Mouse (Mus musculus) stomach, postnatal 0 days (tissue): ENCODE data around the gene Htr6. TPM values are rescaled to one million over a fixed set of nuclear protein-coding genes. Genes with fewer than 3 reads are reported as not detected.

Source experiments
- ATAC-seq: fragments of 200-750 bp; cut with Nextera tagmentation; 2 replicates; pipeline ENCODE4 v1.8.0; 2017; ENCODE audit not compliant: low FRiP score, low TSS enrichment
- DNase-seq: peaks from one replicate; pipeline ENCODE4 v3.0.0-alpha.2; 2016; ENCODE audit warnings: low spot score
- H3K27ac ChIP-seq: fragments of 300-500 bp; sonication (generic); replicated peaks from 2 replicates; pipeline ENCODE4 v1.5.1; 2014; ENCODE audit warnings: mild to moderate bottlenecking, control low read depth
- H3K27me3 ChIP-seq: fragments of 300-500 bp; sonication (generic); 2 replicates; pipeline ENCODE4 v1.6.1; 2014; ENCODE audit warnings: low read length; ENCODE audit not compliant: control insufficient read depth, insufficient read depth
- H3K36me3 ChIP-seq: fragments of 300-500 bp; sonication (generic); 2 replicates; pipeline ENCODE4 v1.6.1; 2014; ENCODE audit warnings: low read length, mixed read lengths; ENCODE audit not compliant: control insufficient read depth, insufficient read depth
- H3K4me1 ChIP-seq: fragments of 300-500 bp; sonication (generic); replicated peaks from 2 replicates; pipeline ENCODE4 v1.6.1; 2014; ENCODE audit warnings: antibody characterized with exemption; ENCODE audit not compliant: control insufficient read depth, insufficient read depth
- H3K4me2 ChIP-seq: fragments of 300-500 bp; sonication (generic); replicated peaks from 2 replicates; pipeline ENCODE4 v1.6.1; 2014; ENCODE audit warnings: low read depth, mild to moderate bottlenecking, control low read depth, moderate library complexity
- H3K4me3 ChIP-seq: fragments of 300-500 bp; sonication (generic); 2 replicates; pipeline ENCODE4 v1.5.1; 2014; ENCODE audit warnings: low read depth, low read length, control low read depth
- H3K9ac ChIP-seq: fragments of 300-500 bp; sonication (generic); 2 replicates; pipeline ENCODE4 v1.6.1; 2014; ENCODE audit warnings: mild to moderate bottlenecking, low read length, control low read depth, mixed read lengths
- H3K9me3 ChIP-seq: fragments of 300-500 bp; sonication (generic); 2 replicates; pipeline ENCODE4 v1.6.1; 2016; ENCODE audit warnings: low read length; ENCODE audit not compliant: control insufficient read depth
- CTCF ChIP-seq: IDR thresholded peaks from 2 replicates; pipeline ENCODE4 v1.5.1; 2016; ENCODE audit warnings: antibody characterized with exemption, low read depth, mild to moderate bottlenecking, moderate library complexity
- EP300 ChIP-seq: optimal IDR thresholded peaks from 2 replicates; pipeline ENCODE3; 2016; ENCODE audit warnings: antibody characterized with exemption
- WGBS: fragments of 180-500 bp; shearing (Covaris S2); extraction: QIAGEN DNeasy Blood & Tissue Kit; methylation state at CpG from one replicate; pipeline ENCODE4 v1.1.7; 2014; 5-methylcytosine and 5-hydroxymethylcytosine counted together
- polyA plus RNA-seq: library from polyadenylated mRNA; unstranded; fragments of >200 nt; fragmentation: Nextera tagmentation; extraction: Ambion mirVana; gene quantifications from 2 replicates; pipeline ENCODE4 v1.2.1, GENCODE M21; 2015

Htr6 gene
- polyA plus RNA-seq, 1 experiment from 2014 or later, result not detected

DNA sequence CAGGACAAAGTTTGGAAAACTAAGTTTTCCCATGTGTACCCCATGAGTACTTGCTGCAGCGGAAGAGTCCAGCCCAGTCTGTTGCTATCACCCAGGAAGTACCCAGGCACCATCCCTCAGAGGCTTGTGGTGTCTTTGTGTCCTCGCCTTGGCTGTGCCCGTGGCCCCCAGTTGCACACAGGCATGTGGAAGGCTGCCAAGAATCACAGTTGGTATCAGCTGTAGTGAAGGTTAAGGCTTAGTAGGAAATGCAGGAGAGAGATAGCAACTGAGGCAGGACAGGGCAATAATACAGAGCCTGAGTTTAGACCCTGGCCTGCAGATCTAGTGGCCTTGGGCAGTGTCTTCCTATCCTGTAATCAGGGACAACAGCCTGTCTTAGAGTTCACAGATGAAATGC, 55.0 kb downstream of the Htr6 start:
- 57% methylated on average over 3 of the region's 3 CpGs for WGBS
- ATAC-seq (0 out of 2 replicates have a peak, but pooled peaks have one; percentile 35), DNase-seq (peak; percentile 42)
- Histone ChIP-seq H3K4me1 (no peaks in the 10 kb centered on the region), H3K9ac (no peak overlapping the region), H3K4me3 (no peak overlapping the region), H3K36me3 (no peaks in the 10 kb centered on the region), H3K27me3 (no peaks in the 10 kb centered on the region), H3K4me2 (no peak overlapping the region), H3K9me3 (no peaks in the 10 kb centered on the region), H3K27ac (no peak overlapping the region)
- TF ChIP-seq CTCF, result no peak
- TF ChIP-seq EP300, result no peak

DNA sequence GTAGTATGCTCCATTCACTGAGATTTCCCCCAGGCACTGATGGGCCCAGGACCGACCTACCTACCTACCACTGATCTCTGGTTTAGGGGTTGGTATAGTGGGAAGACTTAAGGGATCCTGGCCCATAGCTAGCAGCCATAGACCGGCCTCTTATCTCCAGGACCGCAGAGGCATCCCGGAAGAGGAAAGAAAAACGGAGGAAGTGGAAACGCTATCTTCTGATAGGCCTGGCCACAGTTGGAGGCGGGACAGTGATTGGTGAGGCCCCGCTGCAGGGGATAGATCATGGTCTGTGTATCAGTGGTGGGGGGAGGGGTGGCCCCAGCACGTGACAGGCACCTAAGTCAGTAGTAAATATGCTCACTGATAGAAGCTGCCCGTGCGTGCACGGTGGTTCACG, 56.0 kb downstream of the Htr6 start:
- no peak for TF ChIP-seq CTCF
- TF ChIP-seq EP300, result no peak
- peak; percentile 61 for ATAC-seq
- H3K4me1 ChIP-seq, result no peaks in the 10 kb centered on the region
- no peaks in the 10 kb centered on the region for H3K9me3 ChIP-seq
- H3K36me3 ChIP-seq, result no peaks in the 10 kb centered on the region
- 47% methylated on average over 13 of the region's 13 CpGs for WGBS
- H3K9ac ChIP-seq, result no peak overlapping the region
- DNase-seq, result peak; percentile 48
- H3K4me2 ChIP-seq, result no peak overlapping the region
- H3K27me3 ChIP-seq, result no peaks in the 10 kb centered on the region
- H3K27ac ChIP-seq, result no peak overlapping the region
- no peak overlapping the region for H3K4me3 ChIP-seq

DNA sequence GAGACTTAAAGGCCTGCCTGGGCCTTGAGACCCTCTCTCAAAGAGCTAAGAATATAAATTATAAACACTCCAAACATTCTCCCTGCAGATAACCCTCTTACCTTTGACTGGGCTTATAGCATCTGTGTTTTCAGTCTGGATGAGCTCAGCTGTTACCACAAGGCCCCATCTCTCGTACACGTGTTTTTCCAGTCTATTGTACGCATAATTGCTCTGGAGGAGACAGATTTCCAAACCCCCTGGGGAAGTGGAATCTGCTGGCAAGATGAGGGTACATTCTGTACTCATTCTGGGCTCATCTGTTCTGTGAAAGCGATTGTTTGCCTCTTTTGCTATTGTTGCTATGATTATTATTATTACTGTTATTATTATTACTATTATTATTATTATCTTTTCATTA, 56.4 kb downstream of the Htr6 start:
- H3K27ac ChIP-seq, result no peak overlapping the region
- H3K4me3 ChIP-seq, result no peak overlapping the region
- H3K9ac ChIP-seq, result no peak overlapping the region
- no peaks in the 10 kb centered on the region for H3K4me1 ChIP-seq
- no peaks in the 10 kb centered on the region for H3K36me3 ChIP-seq
- DNase-seq (no peak), ATAC-seq (no peak)
- H3K9me3 ChIP-seq, result no peaks in the 10 kb centered on the region
- 57% methylated on average over 4 of the region's 4 CpGs for WGBS
- no peaks in the 10 kb centered on the region for H3K27me3 ChIP-seq
- no peak overlapping the region for H3K4me2 ChIP-seq
- no peak for TF ChIP-seq CTCF
- TF ChIP-seq EP300, result no peak

DNA sequence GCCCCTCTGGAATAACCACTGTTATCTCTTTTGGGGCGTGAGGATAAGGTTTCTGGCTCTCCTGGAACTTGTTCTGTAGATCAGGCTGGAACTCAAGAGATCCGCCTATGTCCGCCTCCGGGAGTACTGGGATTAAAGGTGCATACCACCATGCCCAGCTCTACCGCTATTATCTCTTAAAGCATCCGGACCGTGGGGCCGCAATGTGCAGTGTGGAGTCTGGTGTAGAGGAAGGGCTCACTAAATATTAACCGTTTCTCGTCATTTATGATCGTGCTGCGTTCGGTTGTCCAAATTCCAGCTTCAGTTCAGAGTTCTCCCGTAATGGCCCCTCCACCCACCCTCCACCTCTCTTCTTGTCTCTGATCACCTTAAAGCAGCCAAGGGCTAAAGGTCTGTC, 57.0 kb downstream of the Htr6 start:
- H3K4me3 ChIP-seq, result no peak overlapping the region
- no peaks in the 10 kb centered on the region for H3K27me3 ChIP-seq
- 75% methylated on average over 14 of the region's 14 CpGs for WGBS
- H3K9me3 ChIP-seq, result no peaks in the 10 kb centered on the region
- H3K4me1 ChIP-seq, result no peaks in the 10 kb centered on the region
- H3K9ac ChIP-seq, result no peak overlapping the region
- H3K27ac ChIP-seq, result no peak overlapping the region
- ATAC-seq (no peak), DNase-seq (no peak)
- no peaks in the 10 kb centered on the region for H3K36me3 ChIP-seq
- H3K4me2 ChIP-seq, result no peak overlapping the region
- no peak for TF ChIP-seq EP300
- no peak for TF ChIP-seq CTCF

DNA sequence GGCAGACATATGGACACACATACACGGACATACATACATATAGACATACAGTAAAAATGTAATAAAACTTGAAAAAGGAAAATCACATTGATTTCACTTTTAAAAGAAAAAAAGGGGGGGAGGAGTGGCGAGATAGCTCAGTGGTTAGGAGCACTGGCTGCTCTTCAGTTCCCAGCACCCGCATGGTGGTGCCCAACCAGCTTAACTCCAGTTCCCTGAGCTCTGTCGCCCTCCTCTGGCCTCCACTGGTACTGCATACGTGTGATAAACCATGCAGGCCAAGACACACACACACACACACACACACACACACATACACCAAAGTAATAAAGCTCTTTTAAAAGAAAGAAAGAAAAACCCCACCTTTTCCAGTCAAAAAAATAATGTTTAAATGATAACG, 60.6 kb downstream of the Htr6 start:
- 82% methylated on average over 6 of the region's 6 CpGs for WGBS
- TF ChIP-seq EP300 (no peak), CTCF (peak; percentile 62)
- DNase-seq (no peak), ATAC-seq (no peak)
- no peaks in the 10 kb centered on the region for H3K4me1 ChIP-seq
- no peak overlapping the region for H3K4me3 ChIP-seq
- H3K4me2 ChIP-seq, result no peak overlapping the region
- no peak overlapping the region for H3K9ac ChIP-seq
- H3K27me3 ChIP-seq, result no peaks in the 10 kb centered on the region
- H3K9me3 ChIP-seq, result no peaks in the 10 kb centered on the region
- no peak overlapping the region for H3K27ac ChIP-seq
- H3K36me3 ChIP-seq, result no peaks in the 10 kb centered on the region

DNA sequence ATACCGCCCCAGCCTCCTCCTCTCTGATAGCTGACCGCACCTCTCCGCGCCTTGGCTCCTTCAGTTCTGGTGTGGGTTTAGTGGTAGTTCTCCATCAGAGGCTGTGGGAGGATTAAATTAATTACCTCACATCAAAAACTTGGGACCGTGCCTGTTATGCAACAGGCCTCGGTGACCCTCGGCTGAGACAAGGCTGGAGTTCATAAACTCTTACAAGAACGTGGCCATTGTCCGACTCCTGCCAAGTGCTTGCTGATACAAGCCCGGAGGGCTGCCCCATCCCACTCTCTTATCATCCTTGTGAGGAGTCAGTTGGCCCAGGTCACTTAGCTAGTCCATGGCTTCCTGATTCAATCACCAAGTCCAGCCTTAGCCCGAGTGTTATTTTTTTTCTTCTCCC, 62.1 kb downstream of the Htr6 start:
- TF ChIP-seq EP300, result no peak
- no peak for TF ChIP-seq CTCF
- H3K27me3 ChIP-seq, result no peaks in the 10 kb centered on the region
- H3K27ac ChIP-seq, result no peak overlapping the region
- no peak overlapping the region for H3K4me2 ChIP-seq
- H3K36me3 ChIP-seq, result no peaks in the 10 kb centered on the region
- WGBS, result 78% methylated on average over 11 of the region's 11 CpGs
- H3K4me3 ChIP-seq, result no peak overlapping the region
- H3K9ac ChIP-seq, result no peak overlapping the region
- H3K9me3 ChIP-seq, result no peaks in the 10 kb centered on the region
- no peak for DNase-seq
- ATAC-seq, result no peak
- no peaks in the 10 kb centered on the region for H3K4me1 ChIP-seq
